Mouse (Mus musculus): ENCODE data around the gene Clec3a. TPM values are rescaled to one million over a fixed set of nuclear protein-coding genes. Genes with fewer than 3 reads are reported as not detected.
A peak's percentile ranks its signal among the peaks of the same experiment; 100 is the strongest.

The Clec3a gene
- not detected in 2 replicates for polyA plus RNA-seq (2014; fragmentation: Nextera tagmentation; extraction: Ambion mirVana)

DNA sequence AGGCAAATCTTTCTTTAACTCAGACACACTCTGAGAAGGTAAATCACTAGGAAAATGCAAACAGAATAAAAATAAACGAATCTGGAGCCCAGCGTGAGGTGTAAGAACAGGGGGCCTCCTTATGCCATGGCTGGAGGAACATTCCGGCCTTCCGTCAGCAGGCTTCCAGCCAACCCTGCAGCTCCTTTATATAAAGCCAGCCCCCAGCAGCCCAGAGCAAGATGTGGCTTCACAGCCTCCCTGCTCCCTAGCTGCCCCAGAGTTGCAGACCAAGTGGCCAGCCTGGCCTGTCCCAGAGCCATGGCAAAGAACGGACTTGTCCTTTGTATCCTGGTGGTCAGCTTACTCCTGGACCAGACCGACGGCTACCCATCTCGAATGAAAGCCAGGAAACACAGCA is at the start of gene Clec3a:
TSS of gene Clec3a (plus strand) at position 301 of the 400 bp plus-strand sequence.
- Histone ChIP-seq H3K27me3 (ENCODE audit: control insufficient read depth, insufficient read depth, low read length) (no peaks in the 10 kb centered on the region), H3K27ac (no peak within 1 kb of the TSS), H3K4me1 (replicated peaks; ENCODE audit: control insufficient read depth, insufficient read depth, low read length) (no peaks in the 10 kb centered on the region), H3K9ac (no peak within 1 kb of the TSS), H3K36me3 (replicated peaks; ENCODE audit: control insufficient read depth, insufficient read depth) (no peaks in the 10 kb centered on the region), H3K4me3 (replicated peaks; ENCODE audit: low read length) (no peak within 1 kb of the TSS), H3K4me2 (replicated peaks) (no peak within 1 kb of the TSS), H3K9me3 (ENCODE audit: control insufficient read depth, low read length) (no peaks in the 10 kb centered on the region)
- 86% methylated on average over 8 of the region's 8 CpGs for WGBS
- DNase-seq (ENCODE audit: low spot score), result no peak
- no peak for ATAC-seq (ENCODE audit: low FRiP score)

DNA sequence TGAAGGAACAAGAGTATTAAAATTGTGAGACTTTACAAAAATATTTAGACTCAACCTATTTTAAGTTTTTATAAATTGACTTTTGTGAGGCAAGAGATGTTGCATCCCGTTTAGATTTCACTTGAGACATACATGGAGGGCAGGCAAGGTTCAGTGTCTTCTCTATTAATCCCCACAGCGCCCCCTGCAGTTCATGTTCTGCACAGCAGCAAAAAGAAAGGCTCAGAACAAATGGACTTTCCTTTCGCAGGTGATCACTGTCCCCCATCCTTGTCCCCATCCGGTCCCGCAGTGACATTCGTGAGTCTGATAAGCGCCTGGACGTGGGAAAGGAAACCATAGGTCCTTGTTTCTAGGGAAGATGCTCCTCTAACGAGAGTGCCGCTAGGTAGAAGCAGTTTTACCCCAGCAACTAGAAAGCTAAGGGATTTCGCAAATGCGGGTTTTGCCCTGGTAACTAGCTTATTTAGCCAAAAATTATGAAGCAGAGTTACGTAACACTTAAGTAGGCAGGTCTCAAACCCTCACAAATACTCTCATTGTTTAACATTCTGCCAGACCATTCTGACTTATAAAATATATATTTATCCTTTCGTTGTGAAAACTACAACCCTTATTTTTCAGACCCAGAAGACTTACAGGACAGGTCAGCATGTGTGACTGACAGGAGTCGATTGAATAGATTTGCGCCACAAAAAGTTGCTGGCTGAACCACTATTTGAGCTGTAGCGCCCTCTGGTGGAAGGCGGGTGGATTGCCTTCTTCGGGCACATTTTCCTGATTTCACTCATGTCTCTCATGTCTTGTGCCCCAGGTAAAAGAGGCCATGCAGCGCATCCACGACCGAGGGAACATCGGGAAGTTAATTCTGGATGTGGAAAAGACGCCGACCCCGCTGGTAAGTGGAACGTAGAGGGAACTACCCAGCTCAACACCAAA is 48.6 kb upstream of the Clec3a start:
- 39% methylated on average over 27 of the region's 27 CpGs for WGBS
- DNase-seq (ENCODE audit: low spot score) (peak; percentile 88), ATAC-seq (ENCODE audit: low FRiP score) (no peak)
- peaks cover 6% of the 10 kb centered on the region; the same call in 1 of the 2 replicates for H3K36me3 ChIP-seq (replicated peaks; ENCODE audit: control insufficient read depth, insufficient read depth)
- H3K27ac ChIP-seq, result 0 out of 2 replicates have a peak overlapping the region, but pooled peaks have one; percentile 28
- peak overlapping the region; percentile 4 for H3K4me2 ChIP-seq (replicated peaks)
- no peaks in the 10 kb centered on the region for H3K9me3 ChIP-seq (ENCODE audit: control insufficient read depth, low read length)
- no peaks in the 10 kb centered on the region for H3K27me3 ChIP-seq (ENCODE audit: control insufficient read depth, insufficient read depth, low read length)
- H3K4me1 ChIP-seq (replicated peaks; ENCODE audit: control insufficient read depth, insufficient read depth, low read length), result no peaks in the 10 kb centered on the region
- H3K9ac ChIP-seq, result no peak overlapping the region
- H3K4me3 ChIP-seq (replicated peaks; ENCODE audit: low read length), result no peak overlapping the region

- Histone ChIP-seq H3K36me3 (replicated peaks; ENCODE audit: control insufficient read depth, insufficient read depth) (peaks cover 6% of the 10 kb centered on the region; the same call in 1 of the 2 replicates), H3K9ac (no peak overlapping the region), H3K4me3 (replicated peaks; ENCODE audit: low read length) (no peak overlapping the region), H3K27me3 (ENCODE audit: control insufficient read depth, insufficient read depth, low read length) (no peaks in the 10 kb centered on the region), H3K27ac (no peak overlapping the region), H3K9me3 (ENCODE audit: control insufficient read depth, low read length) (no peaks in the 10 kb centered on the region), H3K4me1 (replicated peaks; ENCODE audit: control insufficient read depth, insufficient read depth, low read length) (no peaks in the 10 kb centered on the region), H3K4me2 (replicated peaks) (no peak overlapping the region)
- ATAC-seq (ENCODE audit: low FRiP score) (no peak), DNase-seq (ENCODE audit: low spot score) (no peak)
- WGBS, result 79% methylated on average over 6 of the region's 6 CpGs
Measured at GRCm38 (mm10) chr8:114374390-114374789, 43.5 kb upstream of the Clec3a start.

GRCm38 (mm10) chr8:114384189-114384588 is 33.7 kb upstream of the Clec3a start:
- no peak for ATAC-seq (ENCODE audit: low FRiP score)

GRCm38 (mm10) chr8:114387494-114387893 is 30.4 kb upstream of the Clec3a start:
- no peaks in the 10 kb centered on the region for H3K9me3 ChIP-seq (ENCODE audit: control insufficient read depth, low read length)
- H3K27ac ChIP-seq, result no peak overlapping the region
- no peaks in the 10 kb centered on the region for H3K4me1 ChIP-seq (replicated peaks; ENCODE audit: control insufficient read depth, insufficient read depth, low read length)
- no peak for DNase-seq (ENCODE audit: low spot score)
- no peak overlapping the region for H3K9ac ChIP-seq
- 88% methylated on average over 4 of the region's 4 CpGs for WGBS
- no peak overlapping the region for H3K4me3 ChIP-seq (replicated peaks; ENCODE audit: low read length)
- no peak for ATAC-seq (ENCODE audit: low FRiP score)
- H3K36me3 ChIP-seq (replicated peaks; ENCODE audit: control insufficient read depth, insufficient read depth), result no peaks in the 10 kb centered on the region
- H3K27me3 ChIP-seq (ENCODE audit: control insufficient read depth, insufficient read depth, low read length), result no peaks in the 10 kb centered on the region
- H3K4me2 ChIP-seq (replicated peaks), result no peak overlapping the region

More at GRCm38 (mm10) chr8:114384189-114384588, 33.7 kb upstream of the Clec3a start:
- H3K36me3 ChIP-seq (replicated peaks; ENCODE audit: control insufficient read depth, insufficient read depth), result no peaks in the 10 kb centered on the region
- no peaks in the 10 kb centered on the region for H3K9me3 ChIP-seq (ENCODE audit: control insufficient read depth, low read length)
- H3K9ac ChIP-seq, result no peak overlapping the region
- no peaks in the 10 kb centered on the region for H3K4me1 ChIP-seq (replicated peaks; ENCODE audit: control insufficient read depth, insufficient read depth, low read length)
- H3K27ac ChIP-seq, result no peak overlapping the region
- WGBS, result 72% methylated on average over 3 of the region's 3 CpGs
- no peak overlapping the region for H3K4me3 ChIP-seq (replicated peaks; ENCODE audit: low read length)
- H3K27me3 ChIP-seq (ENCODE audit: control insufficient read depth, insufficient read depth, low read length), result no peaks in the 10 kb centered on the region
- H3K4me2 ChIP-seq (replicated peaks), result no peak overlapping the region
- DNase-seq (ENCODE audit: low spot score), result no peak

GRCm38 (mm10) chr8:114390465-114391254 is 27.2 kb upstream of the Clec3a start:
- ATAC-seq (ENCODE audit: low FRiP score) (no peak), DNase-seq (ENCODE audit: low spot score) (no peak)
- Histone ChIP-seq H3K9ac (no peak overlapping the region), H3K4me1 (replicated peaks; ENCODE audit: control insufficient read depth, insufficient read depth, low read length) (no peaks in the 10 kb centered on the region), H3K4me3 (replicated peaks; ENCODE audit: low read length) (no peak overlapping the region), H3K9me3 (ENCODE audit: control insufficient read depth, low read length) (no peaks in the 10 kb centered on the region), H3K27me3 (ENCODE audit: control insufficient read depth, insufficient read depth, low read length) (no peaks in the 10 kb centered on the region), H3K27ac (no peak overlapping the region), H3K4me2 (replicated peaks) (no peak overlapping the region), H3K36me3 (replicated peaks; ENCODE audit: control insufficient read depth, insufficient read depth) (no peaks in the 10 kb centered on the region)
- 94% methylated on average over 11 of the region's 13 CpGs for WGBS

GRCm38 (mm10) chr8:114398326-114398725 is 19.6 kb upstream of the Clec3a start:
- no peaks in the 10 kb centered on the region for H3K27me3 ChIP-seq (ENCODE audit: control insufficient read depth, insufficient read depth, low read length)
- ATAC-seq (ENCODE audit: low FRiP score) (no peak), DNase-seq (ENCODE audit: low spot score) (no peak)
- no peaks in the 10 kb centered on the region for H3K9me3 ChIP-seq (ENCODE audit: control insufficient read depth, low read length)
- H3K27ac ChIP-seq, result no peak overlapping the region
- no peak overlapping the region for H3K4me3 ChIP-seq (replicated peaks; ENCODE audit: low read length)
- no peak overlapping the region for H3K4me2 ChIP-seq (replicated peaks)
- no peaks in the 10 kb centered on the region for H3K4me1 ChIP-seq (replicated peaks; ENCODE audit: control insufficient read depth, insufficient read depth, low read length)
- no peak overlapping the region for H3K9ac ChIP-seq
- no peaks in the 10 kb centered on the region for H3K36me3 ChIP-seq (replicated peaks; ENCODE audit: control insufficient read depth, insufficient read depth)
- WGBS, result 89% methylated on average over 5 of the region's 5 CpGs

GRCm38 (mm10) chr8:114399273-114399672 is 18.6 kb upstream of the Clec3a start:
- H3K9ac ChIP-seq, result no peak overlapping the region
- 95% methylated on average over 5 of the region's 5 CpGs for WGBS
- no peak for DNase-seq (ENCODE audit: low spot score)

DNA sequence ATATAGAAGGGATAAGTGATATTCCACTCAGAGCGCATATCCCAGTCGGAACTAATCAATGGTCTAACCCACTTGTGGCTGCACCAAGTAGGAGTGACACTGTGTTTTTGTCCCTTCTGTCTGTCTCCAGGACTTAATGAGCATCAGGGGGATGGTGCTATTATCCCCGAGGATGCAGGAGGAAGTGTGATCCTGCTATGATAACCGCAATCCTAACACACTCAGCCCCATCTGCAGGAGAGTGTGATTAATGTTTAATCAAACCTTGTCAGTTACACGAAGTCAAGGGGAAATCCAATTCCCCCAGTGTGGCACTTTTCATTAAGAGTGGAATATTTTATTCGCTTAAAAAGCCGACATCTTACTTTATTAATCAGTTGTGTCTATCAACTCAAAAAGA is 16.2 kb upstream of the Clec3a start:
- no peak overlapping the region for H3K4me2 ChIP-seq (replicated peaks)
- H3K27ac ChIP-seq, result no peak overlapping the region
- H3K4me1 ChIP-seq (replicated peaks; ENCODE audit: control insufficient read depth, insufficient read depth, low read length), result no peaks in the 10 kb centered on the region
- H3K9me3 ChIP-seq (ENCODE audit: control insufficient read depth, low read length), result no peaks in the 10 kb centered on the region
- H3K27me3 ChIP-seq (ENCODE audit: control insufficient read depth, insufficient read depth, low read length), result no peaks in the 10 kb centered on the region
- peak; percentile 26 for DNase-seq (ENCODE audit: low spot score)
- no peak overlapping the region for H3K9ac ChIP-seq
- no peak overlapping the region for H3K4me3 ChIP-seq (replicated peaks; ENCODE audit: low read length)
- H3K36me3 ChIP-seq (replicated peaks; ENCODE audit: control insufficient read depth, insufficient read depth), result no peaks in the 10 kb centered on the region
- ATAC-seq (ENCODE audit: low FRiP score), result no peak
- WGBS, result 37% methylated on average over 7 of the region's 7 CpGs

More at GRCm38 (mm10) chr8:114399273-114399672, 18.6 kb upstream of the Clec3a start:
- no peak overlapping the region for H3K27ac ChIP-seq
- no peaks in the 10 kb centered on the region for H3K27me3 ChIP-seq (ENCODE audit: control insufficient read depth, insufficient read depth, low read length)
- no peaks in the 10 kb centered on the region for H3K9me3 ChIP-seq (ENCODE audit: control insufficient read depth, low read length)
- H3K4me2 ChIP-seq (replicated peaks), result no peak overlapping the region
- no peak for ATAC-seq (ENCODE audit: low FRiP score)
- no peak overlapping the region for H3K4me3 ChIP-seq (replicated peaks; ENCODE audit: low read length)
- no peaks in the 10 kb centered on the region for H3K4me1 ChIP-seq (replicated peaks; ENCODE audit: control insufficient read depth, insufficient read depth, low read length)
- H3K36me3 ChIP-seq (replicated peaks; ENCODE audit: control insufficient read depth, insufficient read depth), result no peaks in the 10 kb centered on the region
